Mouse (Mus musculus) MEL (cell line): Measurements from ENCODE around the gene Ifi204. TPM values are rescaled to one million over a fixed set of nuclear protein-coding genes. Genes with fewer than 3 reads are reported as not detected.
"Not testable (repeated sequence)": the region's sequence is repeated elsewhere in the genome, so short reads cannot be mapped to it uniquely, and the experiment has no call there.

Source experiments
- DNase-seq: peaks from one replicate; pipeline ENCODE4 v3.0.0; 2011; ENCODE audit warnings: low read depth, low spot score
- H3K27ac ChIP-seq: 2 replicates; pipeline ENCODE4 v1.5.1; 2012; ENCODE audit warnings: low read depth, mild to moderate bottlenecking, control low read depth, low read length, moderate library complexity; ENCODE audit not compliant: control insufficient read depth
- H3K27me3 ChIP-seq, 2 experiments: fragments of 150-350 bp in 1 of 2; sonication (generic) in 1 of 2; 2 replicates each; pipeline ENCODE4 v1.6.1; 2012; ENCODE audit warnings: low read length in 2 of 2, mild to moderate bottlenecking in 2 of 2, improper control_type of control experiment in 1 of 2, moderate library complexity in 1 of 2; ENCODE audit not compliant: insufficient read depth in 2 of 2, control insufficient read depth in 1 of 2
- H3K36me3 ChIP-seq, 2 experiments: 2 replicates each; pipeline ENCODE4 v1.6.1; 2012 to 2014; ENCODE audit warnings: low read length in 2 of 2, improper control_type of control experiment in 1 of 2, inconsistent platforms in 1 of 2, mild to moderate bottlenecking in 1 of 2; ENCODE audit not compliant: insufficient read depth in 2 of 2, control insufficient read depth in 1 of 2
- H3K4me1 ChIP-seq, 2 experiments: fragments of 150-350 bp in 1 of 2; sonication (generic) in 1 of 2; 2 replicates each; pipeline ENCODE4 v1.6.1; 2012; ENCODE audit warnings: low read length in 2 of 2, improper control_type of control experiment in 1 of 2, mild to moderate bottlenecking in 1 of 2; ENCODE audit not compliant: insufficient read depth in 2 of 2, control insufficient read depth in 1 of 2
- H3K4me3 ChIP-seq, 2 experiments: fragments of 150-350 bp in 1 of 2; sonication (generic) in 1 of 2; 2 replicates each; pipeline ENCODE4 v1.5.1; 2012; ENCODE audit warnings: low read depth in 2 of 2, low read length in 2 of 2, mild to moderate bottlenecking in 2 of 2, moderate library complexity in 2 of 2, control low read depth in 1 of 2, improper control_type of control experiment in 1 of 2; ENCODE audit not compliant: control insufficient read depth in 1 of 2, insufficient read depth in 1 of 2
- H3K79me2 ChIP-seq: 2 replicates; pipeline ENCODE4 v1.6.1; 2012; ENCODE audit warnings: mild to moderate bottlenecking, low read length, moderate library complexity; ENCODE audit not compliant: control insufficient read depth, poor library complexity, insufficient read depth
- H3K9ac ChIP-seq: 2 replicates; pipeline ENCODE4 v1.6.1; 2012; ENCODE audit warnings: low read depth, mild to moderate bottlenecking, control low read depth, low read length, moderate library complexity; ENCODE audit not compliant: control insufficient read depth, poor library complexity, severe bottlenecking
- H3K9me3 ChIP-seq: fragments of 150-350 bp; sonication (generic); replicated peaks from 2 replicates; pipeline ENCODE4 v1.6.1; 2012; ENCODE audit warnings: mild to moderate bottlenecking, low read length, improper control_type of control experiment, moderate library complexity; ENCODE audit not compliant: insufficient read depth
- BHLHE40 ChIP-seq: IDR thresholded peaks from 2 replicates; pipeline ENCODE4 v1.6.1; 2012; ENCODE audit warnings: low read depth, mild to moderate bottlenecking, inconsistent platforms, low read length, improper control_type of control experiment, borderline replicate concordance
- CHD2 ChIP-seq: IDR thresholded peaks from 2 replicates; pipeline ENCODE4 v1.6.1; 2011; ENCODE audit warnings: low read length, improper control_type of control experiment
- CTCF ChIP-seq, 3 experiments: IDR thresholded peaks in 2 of 3; conservative IDR thresholded peaks in 1 of 3; 2 replicates each; pipeline ENCODE4 v1.5.1; 2011 to 2012; ENCODE audit warnings: low read length in 3 of 3, low read depth in 2 of 3, mild to moderate bottlenecking in 2 of 3, improper control_type of control experiment in 1 of 3, inconsistent platforms in 1 of 3, mixed read lengths in 1 of 3, moderate library complexity in 1 of 3; ENCODE audit not compliant: control insufficient read depth in 1 of 3, insufficient read depth in 1 of 3, poor library complexity in 1 of 3, severe bottlenecking in 1 of 3
- E2F4 ChIP-seq: IDR thresholded peaks from 2 replicates; pipeline ENCODE4 v1.6.1; 2011; ENCODE audit warnings: low read depth, low read length, improper control_type of control experiment, borderline replicate concordance
- GABPA ChIP-seq: IDR thresholded peaks from 2 replicates; pipeline ENCODE4 v1.6.1; 2012; ENCODE audit warnings: low read depth, mild to moderate bottlenecking, inconsistent platforms, low read length, improper control_type of control experiment, moderate library complexity
- GATA1 ChIP-seq: IDR thresholded peaks from 2 replicates; pipeline ENCODE4 v1.6.1; 2011; ENCODE audit warnings: low read depth, low read length, improper control_type of control experiment
- HCFC1 ChIP-seq: IDR thresholded peaks from 2 replicates; pipeline ENCODE4 v1.6.1; 2012; ENCODE audit warnings: low read depth, mild to moderate bottlenecking, inconsistent platforms, low read length, improper control_type of control experiment, moderate library complexity
- KAT2A ChIP-seq: conservative IDR thresholded peaks from 2 replicates; pipeline ENCODE4 v1.6.1; 2012; ENCODE audit warnings: low read depth, low read length, improper control_type of control experiment, inconsistent platforms
- MAX ChIP-seq: IDR thresholded peaks from 2 replicates; pipeline ENCODE4 v1.6.1; 2011; ENCODE audit warnings: low read length, improper control_type of control experiment
- MEF2A ChIP-seq: IDR thresholded peaks from 2 replicates; pipeline ENCODE4 v1.6.1; 2014; ENCODE audit warnings: low read depth, mild to moderate bottlenecking, inconsistent platforms, low read length, improper control_type of control experiment; ENCODE audit not compliant: poor library complexity, insufficient replicate concordance, severe bottlenecking; ENCODE audit errors: extremely low read depth
- MXI1 ChIP-seq: IDR thresholded peaks from 2 replicates; pipeline ENCODE4 v1.6.1; 2011; ENCODE audit warnings: mild to moderate bottlenecking, low read depth, low read length, improper control_type of control experiment
- MYC ChIP-seq: IDR thresholded peaks from 2 replicates; pipeline ENCODE4 v1.6.1; 2011; ENCODE audit warnings: low read depth, mild to moderate bottlenecking, low read length, improper control_type of control experiment, moderate library complexity
- NRF1 ChIP-seq: IDR thresholded peaks from 2 replicates; pipeline ENCODE4 v1.6.1; 2014; ENCODE audit warnings: low read depth, mild to moderate bottlenecking, inconsistent platforms, low read length, improper control_type of control experiment, moderate library complexity; ENCODE audit not compliant: poor library complexity, insufficient read depth, severe bottlenecking
- POLR2A ChIP-seq, 2 experiments: IDR thresholded peaks; 2 replicates each; pipeline ENCODE4 v1.6.1; 2011 to 2012; ENCODE audit warnings: low read length in 2 of 2, mild to moderate bottlenecking in 2 of 2, control low read depth in 1 of 2, improper control_type of control experiment in 1 of 2, low read depth in 1 of 2, moderate library complexity in 1 of 2; ENCODE audit not compliant: control insufficient read depth in 1 of 2, insufficient read depth in 1 of 2, poor library complexity in 1 of 2
- TAL1 ChIP-seq: IDR thresholded peaks from 2 replicates; pipeline ENCODE4 v1.6.1; 2012; ENCODE audit warnings: mild to moderate bottlenecking, inconsistent platforms, low read length, moderate library complexity, mixed read lengths
- TBP ChIP-seq: IDR thresholded peaks from 2 replicates; pipeline ENCODE4 v1.8.0; 2011; ENCODE audit warnings: low read depth, low read length, improper control_type of control experiment
- TCF12 ChIP-seq: IDR thresholded peaks from 2 replicates; pipeline ENCODE4 v1.6.1; 2014; ENCODE audit warnings: low read depth, mild to moderate bottlenecking, inconsistent platforms, low read length, improper control_type of control experiment, moderate library complexity
- ZKSCAN1 ChIP-seq: IDR thresholded peaks from 2 replicates; pipeline ENCODE4 v1.6.1; 2012; ENCODE audit warnings: low read depth, mild to moderate bottlenecking, inconsistent platforms, low read length, improper control_type of control experiment, moderate library complexity
- polyA plus RNA-seq, 2 experiments: library from polyadenylated mRNA; stranded (reverse) in 1 of 2; unstranded in 1 of 2; fragments of >175 nt in 1 of 2; fragments of >200 nt in 1 of 2; gene quantifications; 2 replicates each; pipeline versions ENCODE4 v1.2.1 to v1.2.4; 2012; ENCODE audit warnings: low replicate concordance in 2 of 2, low read depth in 1 of 2; ENCODE audit not compliant: insufficient read length in 2 of 2, insufficient read depth in 1 of 2, missing spikeins in 1 of 2
- total RNA-seq: library from RNA; depleted of rRNA; stranded (reverse); fragments of 300-350 nt; gene quantifications from 2 replicates; pipeline ENCODE4 v1.2.3, GENCODE M21; 2012

The Ifi204 gene
- total and polyA plus RNA-seq, 3 experiments = not detected

GRCm38 (mm10) chr1:173736986-173737385 lies 29.8 kb downstream of the Ifi204 start:
- H3K79me2 ChIP-seq = no peaks in the 10 kb centered on the region
- no peak overlapping the region for H3K27ac ChIP-seq
- H3K9ac ChIP-seq = no peak overlapping the region
- H3K9me3 ChIP-seq = no peaks in the 10 kb centered on the region
- no peak for DNase-seq
- H3K4me3 ChIP-seq = no peak overlapping the region
- no peaks in the 10 kb centered on the region for H3K36me3 ChIP-seq
- H3K27me3 ChIP-seq = no peaks in the 10 kb centered on the region
- no peaks in the 10 kb centered on the region for H3K4me1 ChIP-seq
- TF ChIP-seq ZKSCAN1 (no peak), NRF1 (no peak), POLR2A (IDR thresholded peaks at IDR 0.05; ENCODE audit: control insufficient read depth in 1 of 2, insufficient read depth in 1 of 2, low read depth in 1 of 2, low read length in 2 of 2, poor library complexity in 1 of 2) (no peak), GABPA (no peak), CTCF (IDR thresholded peaks at IDR 0.05 in 2 of 3, conservative IDR thresholded peaks at IDR 0.05 in 1 of 3; ENCODE audit: control insufficient read depth in 1 of 3, insufficient read depth in 1 of 3, low read depth in 2 of 3, low read length in 3 of 3, poor library complexity in 1 of 3, severe bottlenecking in 1 of 3) (no peak), MEF2A (no peak), E2F4 (no peak), CHD2 (no peak), HCFC1 (no peak), MAX (no peak), KAT2A (no peak), MXI1 (no peak), TCF12 (no peak), TAL1 (no peak), MYC (no peak), BHLHE40 (no peak), GATA1 (no peak), TBP (no peak)

DNA sequence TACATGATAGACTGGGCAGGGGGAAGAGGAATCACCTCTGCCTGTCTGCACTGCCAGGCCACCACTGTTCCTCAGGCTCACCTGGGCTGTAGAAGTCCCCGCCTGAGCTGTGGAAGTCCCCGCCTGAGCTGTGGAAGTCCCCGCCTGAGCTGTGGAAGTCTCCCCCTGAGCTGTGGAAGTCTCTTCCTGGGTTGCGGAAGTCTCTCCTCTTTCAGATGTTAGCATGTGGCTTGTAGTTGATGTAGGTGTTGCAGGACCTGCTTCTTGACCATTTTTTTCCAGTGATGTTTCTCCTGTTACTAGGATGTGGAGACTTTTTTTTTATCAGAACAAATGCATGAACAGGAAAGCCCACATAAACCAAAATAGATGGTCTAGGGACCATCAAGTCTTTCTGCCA lies 31.7 kb downstream of the Ifi204 start:
- not testable (repeated sequence) for H3K27me3 ChIP-seq, DNase-seq, H3K36me3 ChIP-seq

More for the DNA sequence above, 31.7 kb downstream of the Ifi204 start:
- H3K9me3 ChIP-seq, H3K27ac ChIP-seq, H3K9ac ChIP-seq, H3K4me3 ChIP-seq, H3K79me2 ChIP-seq, H3K4me1 ChIP-seq: not testable (repeated sequence)
